Mouse (Mus musculus) ES-CJ7 (cell line): ENCODE measurements at regions not wholly inside any gene's neighbourhood (a gene's known extent, or its start where the extent isn't known, plus 50 kb on each side); places are given as distances from the start of the nearest gene placed in this dataset.

ENCODE experiments used
- DNase-seq: peaks from one replicate; pipeline ENCODE4 v3.0.0; 2011; ENCODE audit warnings: low read depth, low spot score

DNA sequence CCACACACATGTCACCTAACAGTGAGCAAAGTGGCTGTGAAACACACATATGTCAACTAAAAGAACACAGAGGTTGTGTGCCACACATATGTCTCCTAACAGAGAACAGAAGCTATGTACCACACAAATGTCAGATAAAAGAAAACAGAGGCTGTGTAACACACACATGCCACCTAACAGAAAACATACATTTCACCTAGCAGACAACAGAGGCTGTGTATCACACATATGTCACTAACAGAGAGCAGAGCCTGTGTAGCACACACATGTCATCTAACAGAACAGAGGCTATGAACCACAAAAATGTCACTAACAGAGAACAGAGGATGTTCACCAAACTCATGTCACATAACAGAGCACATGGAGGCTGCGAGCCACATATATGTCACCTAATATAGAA is 103.6 kb upstream of the Thrb start:
- no peak for DNase-seq

DNA sequence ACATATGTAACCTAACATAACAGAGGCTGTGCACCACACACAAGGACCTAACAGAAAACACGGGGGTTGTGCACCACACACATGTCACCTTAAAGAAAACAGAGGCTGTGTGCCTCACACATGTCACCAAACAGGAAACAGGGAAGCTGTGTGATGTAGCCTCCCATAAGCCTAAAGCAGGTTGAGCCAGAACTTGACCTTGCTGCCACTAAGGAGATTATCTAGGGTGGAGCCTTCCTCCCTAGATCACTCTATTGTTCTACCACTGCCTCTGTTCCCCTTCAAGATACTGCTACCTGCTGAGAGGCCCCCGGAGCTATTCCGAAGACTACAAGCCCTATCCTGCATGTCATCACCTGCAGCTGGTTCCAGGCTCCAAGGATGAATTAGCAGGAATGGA is 100.1 kb upstream of the Thrb start:
- peak; percentile 71 for DNase-seq

DNA sequence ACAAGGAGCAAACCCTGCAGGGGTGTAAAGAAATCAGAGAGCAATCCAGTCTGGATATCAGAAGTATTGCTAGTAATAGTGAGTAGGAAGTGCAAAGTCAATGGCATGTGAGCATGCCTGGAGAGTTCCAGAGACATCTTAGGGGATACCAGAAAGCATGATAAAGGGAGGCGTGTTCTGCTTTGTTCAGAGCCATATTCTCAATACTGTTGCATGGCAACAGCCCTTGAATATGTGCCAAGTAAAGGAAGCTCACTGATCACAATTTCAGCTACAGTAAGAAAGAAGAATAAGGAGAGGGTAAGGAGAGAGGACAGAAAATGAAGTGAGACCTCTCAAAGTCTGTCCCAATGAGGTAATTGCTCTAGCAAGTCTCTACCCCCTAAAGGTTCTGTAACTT is 92.1 kb upstream of the Thrb start:
- no peak for DNase-seq

DNA sequence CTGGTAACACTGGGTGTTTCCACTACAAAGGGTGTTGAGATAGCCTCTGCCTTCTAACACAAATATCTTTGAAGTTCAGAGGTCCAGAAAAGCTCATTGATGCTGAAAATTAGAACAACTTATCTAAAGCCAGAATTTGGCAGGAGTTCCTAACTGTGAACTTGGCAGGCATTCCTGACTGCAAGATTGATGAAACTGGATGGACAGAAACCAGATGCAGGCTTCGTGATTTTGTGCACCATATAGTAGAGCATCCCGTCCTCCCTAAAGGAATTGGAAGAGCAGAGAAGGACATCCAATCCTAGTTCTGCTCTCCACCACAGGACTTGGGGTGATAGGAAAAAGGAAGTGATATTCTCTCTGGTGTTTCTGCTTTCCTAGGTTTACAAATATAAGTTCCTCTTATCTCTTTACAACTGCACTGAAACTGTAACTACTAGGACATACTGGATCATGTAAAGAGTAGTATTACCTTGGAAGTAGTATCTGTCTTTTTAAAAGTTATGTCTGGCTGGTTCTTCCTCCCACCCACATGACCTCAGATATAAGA is 90.9 kb upstream of the Thrb start:
- DNase-seq = no peak

DNA sequence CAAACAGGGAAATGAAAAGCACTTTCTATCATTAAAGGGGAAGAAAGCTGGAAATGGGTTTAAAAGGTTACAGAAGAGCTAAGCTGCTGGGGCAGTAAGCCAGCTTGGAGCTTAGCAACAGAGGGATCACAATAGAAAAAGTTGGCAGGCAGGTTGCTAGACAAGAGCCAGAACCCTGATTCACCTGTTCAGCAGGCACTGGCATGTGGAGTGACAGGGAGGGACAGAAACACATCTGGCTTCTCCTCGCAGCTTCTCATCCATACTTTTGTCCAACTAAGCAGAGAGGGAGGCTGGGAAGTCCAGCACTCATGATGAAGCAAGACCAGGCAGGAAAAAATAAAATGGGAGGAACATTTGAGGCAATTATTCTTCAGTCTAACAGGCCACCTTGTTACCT is 81.3 kb upstream of the Thrb start:
- no peak for DNase-seq

DNA sequence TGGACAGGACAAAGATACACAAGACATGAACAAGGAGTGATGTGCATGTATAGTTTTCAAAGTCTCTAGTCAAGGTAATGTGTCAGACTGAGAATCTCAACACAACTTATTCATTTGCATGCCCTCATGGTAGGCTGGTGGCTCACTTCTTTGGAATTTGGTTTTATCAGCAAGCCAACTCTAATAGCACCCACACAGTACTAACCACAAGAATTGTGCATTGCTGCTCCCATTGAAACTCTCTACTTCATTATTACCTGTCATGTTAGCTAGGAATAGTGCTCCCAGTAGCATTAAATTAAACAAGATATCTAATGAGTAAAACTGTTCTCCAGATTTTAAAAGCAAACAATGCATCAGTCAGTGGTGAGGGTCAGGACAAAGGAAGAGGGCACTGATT is 70.5 kb upstream of the Thrb start:
- DNase-seq = no peak

DNA sequence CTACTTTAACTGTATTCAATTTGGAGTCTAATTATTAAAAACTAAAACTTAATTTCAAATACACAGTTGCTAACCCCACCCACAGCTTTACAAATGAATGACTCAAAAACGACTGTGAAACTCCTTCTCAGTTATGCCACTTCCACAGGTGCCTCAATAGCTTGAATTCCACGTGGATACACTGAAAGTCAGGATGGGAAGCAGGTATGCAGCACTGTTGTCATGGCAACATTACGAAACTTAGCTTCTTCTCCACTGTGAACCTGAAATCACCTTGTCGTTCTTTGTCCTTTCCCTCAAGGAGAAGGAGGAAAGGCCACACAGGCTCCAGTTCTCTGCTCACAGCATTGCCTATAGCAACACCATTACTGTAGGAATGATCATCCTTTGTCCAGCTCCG is 60.5 kb upstream of the Thrb start:
- DNase-seq = peak; percentile 23

DNA sequence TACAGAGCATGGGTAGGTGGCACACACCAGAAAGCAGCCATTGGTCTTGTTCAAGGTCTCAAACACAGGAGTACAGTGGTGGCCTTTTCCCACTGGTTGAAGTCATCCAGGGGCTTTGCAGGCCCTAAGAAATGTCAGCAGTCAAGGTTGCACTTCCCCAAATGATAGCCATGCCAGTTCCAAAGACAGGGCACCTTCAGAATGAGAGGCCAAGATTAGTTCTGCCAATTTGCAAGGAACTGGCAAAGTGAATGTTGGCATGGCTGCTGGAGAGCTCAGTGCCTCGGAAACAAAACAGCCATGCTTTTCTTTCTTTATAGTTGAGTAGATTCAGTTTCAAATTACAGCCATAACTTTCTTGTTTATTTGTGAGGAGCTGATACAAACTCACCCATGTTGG is 57.7 kb upstream of the Thrb start:
- DNase-seq = no peak

DNA sequence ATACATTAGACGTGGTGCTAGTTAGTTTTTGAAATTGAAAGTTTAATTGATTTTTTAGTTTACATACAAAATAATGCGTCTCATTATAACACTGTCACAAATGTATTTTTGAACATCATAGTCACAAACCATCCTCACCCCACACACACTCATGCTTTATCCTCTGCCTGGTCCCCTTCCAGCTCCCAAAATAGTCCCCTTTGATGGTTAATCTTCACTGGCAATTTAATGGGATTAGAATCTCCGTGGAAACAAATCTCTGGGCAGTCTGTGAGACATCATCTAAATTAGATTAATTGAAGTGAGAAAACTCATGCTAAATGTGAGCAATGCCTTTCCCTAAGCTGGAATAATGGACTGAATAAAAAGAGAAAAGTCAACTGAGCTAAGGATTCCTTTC is 54.0 kb upstream of the Thrb start:
- no peak for DNase-seq

DNA sequence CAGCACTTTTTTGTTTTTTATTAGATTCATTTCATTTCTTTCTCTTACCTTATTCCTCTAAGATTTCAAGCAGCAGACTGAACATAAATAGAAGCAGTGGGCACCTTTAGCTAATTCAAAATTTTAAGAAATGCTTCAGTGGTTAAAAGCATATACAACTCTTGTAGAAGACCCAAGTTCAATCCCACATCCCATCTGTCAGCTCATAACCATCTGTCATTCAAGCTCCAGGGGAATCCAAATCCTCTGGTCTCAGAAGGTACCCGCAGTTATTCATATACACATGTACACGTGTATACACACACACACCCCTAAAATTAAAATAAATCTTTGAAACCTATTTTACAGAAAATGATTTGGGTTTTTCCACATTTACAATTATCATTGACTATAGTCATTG is 52.9 kb upstream of the Thrb start:
- DNase-seq = no peak
